Mouse (Mus musculus) heart, postnatal 25 days (tissue): Measurements from ENCODE around the gene Agpat1. TPM values are rescaled to one million over a fixed set of nuclear protein-coding genes. Genes with fewer than 3 reads are reported as not detected.

Source experiments
- DNase-seq: peaks from one replicate; pipeline ENCODE4 v3.0.0; 2022; ENCODE audit warnings: low spot score
- intact Hi-C: fragments of 180-260 bp; cut with DNase I; formaldehyde crosslinking; loops from one replicate; pipeline ENCODE4 v1.15.1; 2025
- total RNA-seq, 2 experiments: library from RNA; stranded (reverse); gene quantifications; 2 replicates each; pipeline ENCODE4 v1.2.3; 2021

Gene Agpat1
- total RNA-seq, 2 experiments from 2014 or later: 65.8 to 66.8 TPM

DNA sequence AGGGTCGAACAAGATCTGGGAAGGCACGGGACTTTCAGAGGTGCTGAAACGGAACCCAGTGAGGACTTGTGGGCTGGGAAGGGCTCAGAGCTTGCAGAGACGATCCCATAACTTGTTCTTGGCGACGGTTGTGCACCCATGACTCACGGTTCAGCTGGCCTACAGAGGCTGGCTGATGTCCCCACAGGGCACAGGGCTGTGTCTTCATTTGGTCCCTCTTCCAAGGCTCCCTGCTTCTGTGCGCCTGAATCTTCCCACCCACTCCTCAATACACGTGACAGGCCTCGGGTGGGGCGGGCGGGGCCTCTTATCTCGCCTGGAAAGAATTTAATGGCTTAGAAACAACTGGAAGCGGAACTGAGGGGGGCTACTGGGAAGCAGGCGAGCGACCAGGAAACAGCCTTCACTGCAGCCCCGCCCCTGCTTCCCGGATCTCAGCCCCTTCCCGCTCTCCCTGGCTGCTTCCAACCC is 57.1 kb downstream of the Agpat1 start:
- intact Hi-C loops: loop anchor here (2.0 kb wide), 1 partner anchor 20 kb away; no protein-coding TSS in a partner anchor
- DNase-seq: peak; percentile 74

GRCm38 (mm10) chr17:34662468-34662867 is 58.4 kb downstream of the Agpat1 start:
- intact Hi-C loops: no loop called here
- DNase-seq: peak; percentile 29

DNA sequence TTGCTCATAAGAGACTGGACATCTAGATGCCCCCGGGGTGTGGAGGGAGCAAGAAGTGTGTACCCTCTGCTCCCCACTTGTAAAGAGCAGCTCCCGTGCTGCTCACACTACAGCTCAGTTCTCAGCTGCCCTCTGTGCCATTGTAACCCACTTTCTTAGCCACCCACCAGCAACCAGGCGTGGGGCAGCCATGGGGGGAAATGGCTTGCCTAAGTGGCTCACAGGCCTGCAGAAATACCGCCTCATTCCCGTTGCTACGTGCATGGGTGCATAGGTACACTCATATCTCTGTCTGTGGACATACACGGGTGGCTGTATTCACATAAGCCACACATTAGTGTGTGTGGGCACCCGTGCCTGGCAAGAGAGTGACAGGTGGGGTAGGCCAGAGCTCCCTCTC is 58.9 kb downstream of the Agpat1 start:
- no peak for DNase-seq
- intact Hi-C loops: no loop called here

Other genes with a start within 250 kb of the Agpat1 start
- under 1 TPM; 0.34 to 0.48 TPM for gene Btnl2, start 249.4 kb upstream of the Agpat1 start, total RNA-seq
- not detected for gene Btnl1, start 227.1 kb upstream of the Agpat1 start, total RNA-seq
- gene BC051142, start 205.4 kb upstream of the Agpat1 start, total RNA-seq: under 1 TPM in 1 of 2 experiments, not detected in 1; 0.34 TPM
- not detected for gene Btnl4, start 126.9 kb upstream of the Agpat1 start, total RNA-seq
- not detected for gene Btnl6, start 86.9 kb upstream of the Agpat1 start, total RNA-seq
- gene Notch4, start 40.0 kb upstream of the Agpat1 start, total RNA-seq: 10 to 100 TPM; 35.3 to 47.2 TPM
- gene Gpsm3, start 14.5 kb upstream of the Agpat1 start, total RNA-seq: 1 to 10 TPM; 4.1 to 4.2 TPM
- 10 to 100 TPM; 17.6 to 17.8 TPM for gene Pbx2, start 13.0 kb upstream of the Agpat1 start, total RNA-seq
- gene Ager, start 6.4 kb upstream of the Agpat1 start, total RNA-seq: under 1 TPM in 1 of 2 experiments, not detected in 1; 0.56 TPM
- gene Rnf5, start 572 bp upstream of the Agpat1 start, total RNA-seq: 10 to 100 TPM; 34.9 to 35.0 TPM
- 1 to 10 TPM; 1.7 to 1.8 TPM for gene Egfl8, start 11.7 kb downstream of the Agpat1 start, total RNA-seq
- 10 to 100 TPM; 53.2 to 53.7 TPM for gene Ppt2, start 24.2 kb downstream of the Agpat1 start, total RNA-seq
- gene Prrt1, start 25.3 kb downstream of the Agpat1 start, total RNA-seq: 1 to 10 TPM; 1.1 to 1.9 TPM
- 1 to 10 TPM; 6.2 to 6.6 TPM for gene Fkbpl, start 40.5 kb downstream of the Agpat1 start, total RNA-seq
- 10 to 100 TPM; 15.6 to 17.8 TPM for gene Atf6b, start 42.9 kb downstream of the Agpat1 start, total RNA-seq
- gene Tnxb, start 66.3 kb downstream of the Agpat1 start, total RNA-seq: 10 to 100 TPM; 32.1 to 42.1 TPM
- 10 to 100 TPM; 15.0 to 23.3 TPM for gene C4b, start 139.6 kb downstream of the Agpat1 start, total RNA-seq
- not detected for gene Cyp21a1, start 200.3 kb downstream of the Agpat1 start, total RNA-seq
- 10 to 100 TPM in 1 of 2 experiments, 1 to 10 TPM in 1; 9.4 to 12.7 TPM for gene Stk19, start 232.7 kb downstream of the Agpat1 start, total RNA-seq
- gene Dxo, start 232.8 kb downstream of the Agpat1 start, total RNA-seq: 10 to 100 TPM; 11.1 to 11.6 TPM
- gene Skiv2l, start 245.9 kb downstream of the Agpat1 start, total RNA-seq: 10 to 100 TPM; 18.4 to 22.6 TPM
- 10 to 100 TPM; 15.5 to 16.7 TPM for gene Nelfe, start 246.1 kb downstream of the Agpat1 start, total RNA-seq